Mouse (Mus musculus): Measurements from ENCODE around the gene Sowahc. TPM values are rescaled to one million over a fixed set of nuclear protein-coding genes. Genes with fewer than 3 reads are reported as not detected.

Sowahc gene
- total RNA-seq, 4 experiments from 2014 or later, result 6.4 to 13.3 (median 10.6) TPM

DNA sequence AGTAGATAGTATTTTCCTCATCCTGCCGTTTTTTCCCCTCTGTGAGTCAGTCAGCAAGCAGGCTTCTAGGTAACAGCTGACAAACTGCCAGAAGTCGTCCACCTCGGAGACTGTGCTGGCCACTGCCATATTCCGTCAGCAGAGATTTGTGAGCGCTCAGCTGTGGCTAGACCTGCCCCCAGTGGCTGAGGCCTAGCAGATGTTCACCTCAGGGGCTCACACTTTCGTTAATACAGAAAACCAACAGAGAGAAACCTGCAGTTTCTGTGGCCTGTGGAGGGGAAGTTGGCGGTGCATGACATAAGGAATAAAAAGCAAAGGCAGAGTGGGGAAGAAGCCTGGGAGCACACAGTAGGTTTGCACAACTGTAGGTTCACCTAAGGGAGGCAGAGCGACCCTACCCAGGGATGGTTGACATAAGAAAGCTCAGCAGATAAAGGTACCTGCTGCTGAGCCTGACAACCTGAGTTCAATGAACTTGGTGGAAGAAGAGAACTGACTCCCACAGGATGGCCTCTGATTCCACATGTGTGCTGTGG, 31.9 kb downstream of the Sowahc start:
- no peak for DNase-seq (ENCODE audit: low spot score in 2 of 2)

- DNase-seq (ENCODE audit: low spot score in 2 of 2), result no peak
These were observed 34.8 kb downstream of the Sowahc start for GRCm38 (mm10) chr10:59256533-59256932.

DNA sequence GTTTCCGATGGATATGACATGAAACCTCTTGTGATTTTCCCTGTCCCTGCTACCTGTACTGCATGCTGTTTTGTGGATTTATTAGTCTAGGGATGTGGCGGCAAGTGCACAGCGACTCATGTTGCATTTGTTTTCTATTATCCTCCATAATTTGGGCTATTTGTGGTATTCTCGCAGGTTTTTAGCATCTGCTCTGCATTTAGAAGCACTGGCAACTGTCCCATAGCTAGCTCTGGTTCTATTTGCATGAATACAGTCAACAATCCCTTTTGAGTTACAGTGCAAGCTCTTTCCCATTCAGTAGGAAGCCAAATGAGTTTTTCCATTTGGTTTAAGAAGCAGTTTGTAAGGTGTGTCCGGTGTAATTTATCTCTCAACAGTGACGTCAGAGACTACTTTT, 37.8 kb downstream of the Sowahc start:
- DNase-seq (ENCODE audit: low spot score in 2 of 2), result peak; percentile 29 to 44

- DNase-seq (ENCODE audit: low spot score in 2 of 2), result no peak
These were observed 39.9 kb downstream of the Sowahc start for GRCm38 (mm10) chr10:59261603-59262002.

- DNase-seq (ENCODE audit: low spot score in 2 of 2), result no peak
These were observed 40.3 kb downstream of the Sowahc start for GRCm38 (mm10) chr10:59262021-59262420.

DNA sequence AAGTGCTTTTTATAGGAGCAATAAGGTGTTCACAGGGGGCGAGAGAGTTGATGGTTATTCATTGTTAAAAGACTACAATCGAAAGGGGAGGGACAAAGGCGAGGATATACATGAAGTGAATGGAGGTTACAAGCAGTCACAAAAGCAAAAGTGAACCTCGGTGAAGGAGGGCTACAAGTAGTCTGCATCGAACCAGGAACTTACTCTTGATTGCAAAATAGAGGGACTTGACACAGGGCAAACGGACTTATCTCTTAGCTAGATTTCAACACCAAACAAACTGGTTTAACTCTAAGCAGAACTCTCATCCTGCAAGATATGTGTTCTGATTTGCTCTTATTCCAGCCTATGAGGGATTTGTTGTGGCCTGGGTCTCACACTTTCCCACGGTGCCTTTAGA, 41.2 kb downstream of the Sowahc start:
- DNase-seq (ENCODE audit: low spot score in 2 of 2), result no peak

DNA sequence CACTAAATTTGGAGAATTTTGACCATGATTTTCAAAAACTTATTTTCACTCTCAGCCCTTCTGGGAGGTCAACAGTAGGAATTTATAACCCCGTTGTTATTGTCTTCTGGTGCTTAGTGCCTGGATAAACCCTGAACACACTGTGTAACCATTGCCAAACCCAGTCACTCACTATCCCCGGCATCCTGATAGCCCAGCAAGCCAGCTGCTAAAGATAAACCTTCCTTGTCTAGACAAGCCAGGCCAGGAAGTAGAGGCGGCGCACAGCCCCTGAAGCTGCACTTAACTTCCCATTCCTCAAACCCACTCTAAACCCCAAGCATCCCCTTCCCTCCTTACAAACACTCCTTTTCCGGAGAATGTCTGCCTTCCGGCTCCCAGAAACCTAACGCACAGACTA, 43.3 kb downstream of the Sowahc start:
- DNase-seq (ENCODE audit: low spot score in 2 of 2), result no peak

GRCm38 (mm10) chr10:59265674-59266073, 43.9 kb downstream of the Sowahc start:
- no peak for DNase-seq (ENCODE audit: low spot score in 2 of 2)

GRCm38 (mm10) chr10:59266097-59266496, 44.3 kb downstream of the Sowahc start:
- no peak for DNase-seq (ENCODE audit: low spot score in 2 of 2)

GRCm38 (mm10) chr10:59267275-59267674, 45.5 kb downstream of the Sowahc start:
- DNase-seq (ENCODE audit: low spot score in 2 of 2), result no peak

DNA sequence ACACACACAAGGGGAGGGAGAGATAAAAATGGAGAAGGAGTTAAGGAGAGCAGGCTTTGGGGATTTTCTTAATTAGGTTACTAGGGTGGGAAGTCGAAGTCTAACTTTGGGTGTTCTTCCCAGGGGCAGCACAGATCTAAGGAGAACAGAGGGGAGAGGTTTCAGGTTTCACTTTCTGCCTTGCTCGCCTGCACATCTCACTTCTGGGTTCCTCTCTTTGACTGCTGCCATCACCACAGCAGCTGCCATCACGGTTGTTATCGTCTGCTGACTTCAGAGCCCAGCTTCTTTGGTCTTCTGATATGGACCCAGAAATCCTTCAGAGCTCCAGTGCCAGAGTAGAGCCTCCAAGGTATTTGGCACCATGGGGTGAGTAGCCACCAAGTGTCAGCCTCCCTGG, 46.4 kb downstream of the Sowahc start:
- no peak for DNase-seq (ENCODE audit: low spot score in 2 of 2)

DNA sequence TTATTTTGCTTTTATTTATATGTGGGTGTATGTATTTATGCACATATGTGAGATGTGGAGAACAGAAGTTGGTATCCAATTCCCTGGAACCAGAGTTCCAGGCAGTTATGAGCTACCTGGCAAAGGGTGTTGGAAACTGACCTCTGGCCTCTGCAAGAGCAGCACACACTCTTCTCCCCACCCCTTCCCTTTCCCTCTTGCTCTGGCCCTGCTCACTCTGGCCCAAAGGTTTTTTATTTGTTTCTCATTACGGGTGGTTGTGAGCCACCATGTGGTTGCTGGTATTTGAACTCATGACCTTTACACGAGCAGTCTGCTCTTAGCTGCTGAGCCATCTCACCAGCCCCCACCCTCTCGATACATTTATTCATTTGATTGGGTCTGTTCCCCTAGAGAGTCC, 47.0 kb downstream of the Sowahc start:
- DNase-seq (ENCODE audit: low spot score in 2 of 2), result no peak

GRCm38 (mm10) chr10:59275745-59276144, 54.0 kb downstream of the Sowahc start:
- DNase-seq (ENCODE audit: low spot score in 2 of 2), result no peak

Other genes with a start within 250 kb of the Sowahc start
- gene Sept10, start 106 bp upstream of the Sowahc start, total RNA-seq (2022), result 10 to 100 TPM in 1 of 4 experiments, 1 to 10 TPM in 3; 7.7 to 10.8 (median 9.0) TPM
- gene P4ha1, start 101.3 kb downstream of the Sowahc start, total RNA-seq (2022), result 10 to 100 TPM; 42.7 to 63.8 (median 50.2) TPM
- gene Gm10273, start 173.7 kb downstream of the Sowahc start, total RNA-seq (2022), result 10 to 100 TPM; 11.3 to 59.5 (median 37.4) TPM
- gene Pla2g12b, start 181.7 kb downstream of the Sowahc start, total RNA-seq (2022), result not detected
- gene Oit3, start 219.8 kb downstream of the Sowahc start, total RNA-seq (2022), result under 1 TPM in 1 of 4 experiments, not detected in 3; 0.31 TPM

All from layer of hippocampus, adult 8-10 months (tissue).